ENCODE assay signal across 8 mouse cellular contexts in genomic region chr2:132880844-132881645, GRCm38 (mm10). TPM values are rescaled to one million over a fixed set of nuclear protein-coding genes. Genes with fewer than 3 reads are reported as not detected.
DNase-seq lines count a peak whose midpoint lies in the region; ATAC-seq lines count a peak whose summit lies in the region.

Lrrn4 (minus strand) TSS chr2:132880891.

- DNase-seq in heart, postnatal 10 days = no peak
- DNase-seq in MN1 (ENCODE audit: low spot score) = peak; percentile 58
- DNase-seq in hindbrain, embryonic 10.5 days (ENCODE audit: low spot score) = peak; percentile 34
- peak; percentile 87 for DNase-seq in midbrain, embryonic 11.5 days (ENCODE audit: low spot score, missing footprints)
- DNase-seq in thymus, postnatal 14 days = no peak
- DNase-seq in spleen, postnatal 10 days (ENCODE audit: low spot score in 2 of 2) = no peak

- H3K4me1 ChIP-seq in heart, embryonic 13.5 days = peaks cover 30% of the 10 kb centered on the region
- H3K4me1 ChIP-seq in hindbrain, embryonic 10.5 days (replicated peaks) = peaks cover 33% of the 10 kb centered on the region
- H3K4me1 ChIP-seq in midbrain, embryonic 11.5 days (ENCODE audit: control insufficient read depth, insufficient read depth, low read length) = peaks cover 18% of the 10 kb centered on the region

- peaks cover 60% of the 10 kb centered on the region for H3K27me3 ChIP-seq in heart, embryonic 13.5 days (replicated peaks)
- peaks cover 50% of the 10 kb centered on the region for H3K27me3 ChIP-seq in hindbrain, embryonic 10.5 days (ENCODE audit: insufficient read depth, poor library complexity, severe bottlenecking)
- peaks cover 30% of the 10 kb centered on the region for H3K27me3 ChIP-seq in midbrain, embryonic 11.5 days (ENCODE audit: control insufficient read depth, insufficient read depth, low read length)

- WGBS in heart, embryonic 13.5 days = 13% methylated on average over 12 of the region's 12 CpGs
- 3% methylated on average over 12 of the region's 12 CpGs for WGBS in hindbrain, embryonic 10.5 days
- 5% methylated on average over 12 of the region's 12 CpGs for WGBS in midbrain, embryonic 11.5 days

- 0 out of 2 replicates have a peak within 1 kb of the TSS, but pooled peaks have one; percentile 5 for H3K27ac ChIP-seq in heart, embryonic 13.5 days (replicated peaks)
- H3K27ac ChIP-seq in hindbrain, embryonic 10.5 days = no peak within 1 kb of the TSS; the same call in 1 of the 2 replicates
- no peak within 1 kb of the TSS for H3K27ac ChIP-seq in midbrain, embryonic 11.5 days (ENCODE audit: low read depth, low read length)

- H3K36me3 ChIP-seq in heart, embryonic 13.5 days = no peaks in the 10 kb centered on the region
- H3K36me3 ChIP-seq in hindbrain, embryonic 10.5 days = no peaks in the 10 kb centered on the region
- no peaks in the 10 kb centered on the region for H3K36me3 ChIP-seq in midbrain, embryonic 11.5 days (ENCODE audit: control insufficient read depth, insufficient read depth, low read length)

- no peak for ATAC-seq in heart, embryonic 13.5 days (ENCODE audit: extremely low read depth, insufficient number of reproducible peaks, low FRiP score, low TSS enrichment)
- no peak for ATAC-seq in midbrain, embryonic 11.5 days (ENCODE audit: low FRiP score)
- ATAC-seq in activated CD4-positive, CD25-positive, alpha-beta regulatory T cell, adult 4 months = no peak

- intact Hi-C loops in heart, postnatal 10 days (cut with DNase I) = no loop called here

- H3K9ac ChIP-seq in heart, embryonic 13.5 days = peak within 1 kb of the TSS; percentile 76
- H3K9ac ChIP-seq in midbrain, embryonic 11.5 days (ENCODE audit: low read length) = peak within 1 kb of the TSS; percentile 6; the same call in 1 of the 2 replicates

- H3K4me2 ChIP-seq in heart, embryonic 13.5 days = peak within 1 kb of the TSS; percentile 93
- H3K4me2 ChIP-seq in midbrain, embryonic 11.5 days = peak within 1 kb of the TSS; percentile 91

- H3K9me3 ChIP-seq in heart, embryonic 13.5 days = no peaks in the 10 kb centered on the region
- H3K9me3 ChIP-seq in hindbrain, embryonic 10.5 days = no peaks in the 10 kb centered on the region
- H3K9me3 ChIP-seq in midbrain, embryonic 11.5 days (ENCODE audit: control insufficient read depth, low read length) = no peaks in the 10 kb centered on the region

- H3K4me3 ChIP-seq in heart, embryonic 13.5 days = peak within 1 kb of the TSS; percentile 62
- peak within 1 kb of the TSS; percentile 68 for H3K4me3 ChIP-seq in hindbrain, embryonic 10.5 days
- H3K4me3 ChIP-seq in midbrain, embryonic 11.5 days (ENCODE audit: low read depth, low read length) = peak within 1 kb of the TSS; percentile 53

RNA-seq across cellular contexts. Expression of gene Lrrn4, which starts in this region (rescaled TPM):
- polyA plus RNA-seq in heart, embryonic 13.5 days (2015; fragmentation: Nextera tagmentation; extraction: Ambion mirVana) = 12.7 and 18.3 TPM in 2 replicates
- 10 to 100 TPM in 1 of 2 experiments, 1 to 10 TPM in 1; 7.0 to 11.7 TPM for total RNA-seq in heart, postnatal 10 days (2021)
- 0.31 and 0.45 TPM in 2 replicates for polyA plus RNA-seq in hindbrain, embryonic 10.5 days (2016; fragmentation: Nextera tagmentation; extraction: Ambion mirVana)
- polyA plus RNA-seq in midbrain, embryonic 11.5 days (2014; fragmentation: Nextera tagmentation; extraction: Ambion mirVana) = 0.14 and 0.18 TPM in 2 replicates
- polyA plus RNA-seq in activated CD4-positive, CD25-positive, alpha-beta regulatory T cell, adult 4 months (2017; shearing (Covaris generic)) = under 1 TPM in 1 of 2 experiments, not detected in 1; 0.69 TPM

Comparison
In these comparisons a context has a peak if more than half of its experiments do, and no peak if none do; other contexts are left out.
1. Peak in DNase-seq and H3K4me3 ChIP-seq in hindbrain, embryonic 10.5 days; RNA of the gene not detected or under 1 TPM.
2. Peak in DNase-seq, H3K4me3 ChIP-seq, H3K9ac ChIP-seq and H3K4me2 ChIP-seq in midbrain, embryonic 11.5 days; RNA of the gene not detected or under 1 TPM.